8 mouse cellular contexts compared by ENCODE assay signal in genomic region chr8:109779431-109780228, GRCm38 (mm10). TPM values are rescaled to one million over a fixed set of nuclear protein-coding genes. Genes with fewer than 3 reads are reported as not detected.
DNase-seq lines count a peak whose midpoint lies in the region; ATAC-seq and TF ChIP-seq lines count a peak whose summit lies in the region.

No protein-coding gene starts in this region.

- H3K9me3 ChIP-seq in kidney, embryonic 14.5 days (ENCODE audit: control insufficient read depth, low read length) = no peaks in the 10 kb centered on the region
- H3K9me3 ChIP-seq in hindbrain, embryonic 15.5 days = no peaks in the 10 kb centered on the region

- H3K4me2 ChIP-seq in kidney, embryonic 14.5 days (replicated peaks; ENCODE audit: low read depth, low read length) = peak overlapping the region; percentile 78
- H3K4me2 ChIP-seq in hindbrain, embryonic 15.5 days = peak overlapping the region; percentile 96

- H3K27ac ChIP-seq in kidney, embryonic 14.5 days (ENCODE audit: low read depth, low read length) = peak overlapping the region; percentile 96
- H3K27ac ChIP-seq in cortical plate, adult 2 months (ENCODE audit: insufficient read depth, low read length) = peak overlapping the region; percentile 94; the same call in 1 of the 2 replicates
- peak overlapping the region; percentile 99 for H3K27ac ChIP-seq in hindbrain, embryonic 15.5 days (replicated peaks)

- no peak for ATAC-seq in kidney, embryonic 14.5 days (ENCODE audit: low FRiP score, low TSS enrichment)
- no peak for ATAC-seq in hindbrain, embryonic 15.5 days (ENCODE audit: low FRiP score, low read depth)
- peak; percentile 14; the same call in 1 of the 2 replicates for ATAC-seq in megakaryocyte progenitor cell, adult 5-6 weeks (replicated peaks; ENCODE audit: poor library complexity)

- no peak for DNase-seq in kidney, adult 11 months
- no peak for DNase-seq in adrenal gland, postnatal 4 days (ENCODE audit: low spot score in 2 of 2)
- DNase-seq in urinary bladder, postnatal 25 days (ENCODE audit: low spot score) = no peak
- no peak for DNase-seq in left cerebral cortex, adult 8-10 months (ENCODE audit: low spot score in 2 of 2)

- peak overlapping the region; percentile 99 for H3K4me3 ChIP-seq in kidney, embryonic 14.5 days (ENCODE audit: low read length)
- H3K4me3 ChIP-seq in cortical plate, adult 2 months (ENCODE audit: insufficient read depth, low read length) = peak overlapping the region; percentile 96
- H3K4me3 ChIP-seq in hindbrain, embryonic 15.5 days = peak overlapping the region; percentile 100

- H3K9ac ChIP-seq in kidney, embryonic 14.5 days (ENCODE audit: low read depth, low read length) = peak overlapping the region; percentile 93
- peak overlapping the region; percentile 97 for H3K9ac ChIP-seq in hindbrain, embryonic 15.5 days

- peaks cover 3% of the 10 kb centered on the region; the same call in 1 of the 2 replicates for H3K27me3 ChIP-seq in kidney, embryonic 14.5 days (ENCODE audit: control insufficient read depth, insufficient read depth, low read length)
- H3K27me3 ChIP-seq in hindbrain, embryonic 15.5 days = 0 out of 2 replicates have a peak, but pooled peaks cover 4% of the 10 kb centered on the region

- no peak for TF ChIP-seq CTCF in cortical plate, adult 2 months (IDR thresholded peaks at IDR 0.05; ENCODE audit: extremely low read depth, insufficient read depth, low read length)

- 14% methylated on average over 24 of the region's 24 CpGs for WGBS in kidney, embryonic 14.5 days
- WGBS in hindbrain, embryonic 15.5 days = 22% methylated on average over 24 of the region's 24 CpGs

- H3K36me3 ChIP-seq in kidney, embryonic 14.5 days (ENCODE audit: control insufficient read depth, insufficient read depth, low read length) = no peaks in the 10 kb centered on the region
- H3K36me3 ChIP-seq in hindbrain, embryonic 15.5 days = no peaks in the 10 kb centered on the region

- TF ChIP-seq POLR2A in cortical plate, adult 2 months (IDR thresholded peaks at IDR 0.05; ENCODE audit: extremely low read depth, insufficient read depth, low read length) = no peak

- H3K4me1 ChIP-seq in kidney, embryonic 14.5 days (ENCODE audit: control insufficient read depth, insufficient read depth, low read length) = peaks cover 13% of the 10 kb centered on the region; the same call in 1 of the 2 replicates
- H3K4me1 ChIP-seq in cortical plate, adult 2 months (ENCODE audit: control insufficient read depth, insufficient read depth, low read length) = peaks cover 4% of the 10 kb centered on the region
- H3K4me1 ChIP-seq in hindbrain, embryonic 15.5 days (replicated peaks) = peaks cover 25% of the 10 kb centered on the region

RNA-seq across cellular contexts. Expression of gene Ap1g1, which starts 1.3 kb away (rescaled TPM):
- 25.3 and 38.8 TPM in 2 replicates for polyA plus RNA-seq in kidney, embryonic 14.5 days (2014; fragmentation: Nextera tagmentation; extraction: Ambion mirVana)
- polyA plus RNA-seq in cortical plate, adult 2 months (2012; rRNA removed) = 68.4 and 68.9 TPM in 2 replicates
- polyA plus RNA-seq in hindbrain, embryonic 15.5 days (2015; fragmentation: Nextera tagmentation; extraction: Ambion mirVana) = 46.8 and 50.4 TPM in 2 replicates
- total RNA-seq in megakaryocyte progenitor cell, adult 5-6 weeks (2015) = 87.8 and 95.1 TPM in 2 replicates
- 61.5 and 67.1 TPM in 2 replicates for total RNA-seq in megakaryocyte progenitor cell, adult 5-6 weeks (2017)
- 10 to 100 TPM; 88.5 to 90.0 TPM for total RNA-seq in adrenal gland, postnatal 4 days (2021)
- total RNA-seq in left cerebral cortex, adult 8-10 months (2022) = 10 to 100 TPM; 73.3 to 88.7 (median 78.6) TPM

RNA-seq across cellular contexts. Expression of gene Atxn1l, which starts 42.1 kb away (rescaled TPM):
- polyA plus RNA-seq in kidney, embryonic 14.5 days (2014; fragmentation: Nextera tagmentation; extraction: Ambion mirVana) = 5.4 and 5.6 TPM in 2 replicates
- polyA plus RNA-seq in cortical plate, adult 2 months (2012; rRNA removed) = 14.2 and 14.4 TPM in 2 replicates
- 3.8 and 4.1 TPM in 2 replicates for polyA plus RNA-seq in hindbrain, embryonic 15.5 days (2015; fragmentation: Nextera tagmentation; extraction: Ambion mirVana)
- 8.7 and 16.2 TPM in 2 replicates for total RNA-seq in megakaryocyte progenitor cell, adult 5-6 weeks (2015)
- total RNA-seq in megakaryocyte progenitor cell, adult 5-6 weeks (2017) = 13.7 and 14.7 TPM in 2 replicates
- total RNA-seq in adrenal gland, postnatal 4 days (2021) = 10 to 100 TPM; 57.5 to 61.5 TPM
- 10 to 100 TPM; 39.5 to 50.7 (median 43.0) TPM for total RNA-seq in left cerebral cortex, adult 8-10 months (2022)
